32 mouse cellular contexts compared by ENCODE assay signal in the genomic region with DNA sequence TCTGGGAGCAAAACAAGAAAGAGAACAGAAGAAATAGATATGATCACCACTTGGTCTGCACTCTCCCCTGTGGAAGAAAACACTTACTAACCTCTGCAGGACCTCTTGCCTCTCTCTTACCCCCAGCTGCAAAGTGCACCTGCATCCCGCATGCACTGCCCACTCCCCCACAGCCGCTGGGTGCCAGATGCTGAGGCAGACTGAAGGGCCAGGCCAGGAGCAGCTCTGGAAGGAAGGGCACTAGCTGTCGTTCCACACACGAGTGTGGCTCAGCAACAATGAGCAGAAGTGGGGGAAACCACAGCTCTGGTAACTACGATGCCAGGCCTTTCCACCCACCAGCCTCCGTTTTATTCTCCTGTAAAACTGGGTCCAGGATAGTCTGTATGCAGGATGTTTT.
DNase-seq lines count a peak whose midpoint lies in the region; ATAC-seq lines count a peak whose summit lies in the region.
"Had no signal": no experiment of that assay in that cellular context is flagged by ENCODE, and none has a peak within 500 bp of the region (broad histone marks: within the 10 kb centered on the region; RNA-seq: fewer than 3 reads in every experiment).

No protein-coding gene starts in this region.

- no peak overlapping the region for H3K4me2 ChIP-seq in heart, embryonic 16.5 days (ENCODE audit: low read depth, low read length)
- H3K4me2 ChIP-seq: embryonic facial prominence, embryonic 12.5 days; heart, embryonic 15.5 days; hindbrain, embryonic 14.5 days; liver, embryonic 15.5 days; lung, embryonic 15.5 days; midbrain, embryonic 15.5 days; neural tube, embryonic 15.5 days; stomach, embryonic 15.5 days had no signal

- peak; percentile 63; the same call in 1 of the 2 replicates for ATAC-seq in heart, embryonic 16.5 days (replicated peaks; ENCODE audit: extremely low read depth, insufficient read depth, low FRiP score)
- 0 out of 2 replicates have a peak, but pooled peaks have one; percentile 14 for ATAC-seq in neutrophil, adult 5-6 weeks (ENCODE audit: extremely low read depth, insufficient number of reproducible peaks, low FRiP score, poor library complexity, severe bottlenecking)
- ATAC-seq: forebrain, embryonic 16.5 days; intestine, postnatal 0 days; midbrain, embryonic 15.5 days; Patski had no signal

- no peak overlapping the region for H3K4me3 ChIP-seq in heart, embryonic 16.5 days (ENCODE audit: low read length)
- H3K4me3 ChIP-seq: embryonic facial prominence, embryonic 12.5 days; forebrain, embryonic 10.5 days; heart, embryonic 10.5 days; heart, embryonic 15.5 days; left cerebral cortex, adult 2 months; liver, embryonic 15.5 days; lung, embryonic 15.5 days; midbrain, embryonic 15.5 days; neural tube, embryonic 15.5 days; stomach, embryonic 15.5 days had no signal

- no peak for DNase-seq in heart, postnatal 14 days
- peak; percentile 71 for DNase-seq in thymus, postnatal 0 days (ENCODE audit: low spot score)
- no peak for DNase-seq in thymus, postnatal 10 days (ENCODE audit: low spot score in 2 of 2)
- DNase-seq in kidney, postnatal 14 days, result no peak
- DNase-seq in layer of hippocampus, adult 9-11 months, result no peak
- DNase-seq: adrenal gland, postnatal 14 days; cerebellum, adult 11 months; cerebellum, adult 9-10 months; cerebellum, postnatal 36 days; embryo, embryonic 11 days; gastrocnemius, postnatal 14 days; heart, adult 11 months; heart, postnatal 4 days; kidney, adult 9 months; kidney, postnatal 25 days; right cerebral cortex, postnatal 25 days had no signal

- H3K27ac ChIP-seq in heart, embryonic 16.5 days (ENCODE audit: low read length), result 0 out of 2 replicates have a peak overlapping the region, but pooled peaks have one; percentile 48
- H3K27ac ChIP-seq: embryonic facial prominence, embryonic 12.5 days; forebrain, embryonic 10.5 days; heart, embryonic 10.5 days; heart, embryonic 15.5 days; hindbrain, embryonic 14.5 days; left cerebral cortex, adult 2 months; liver, embryonic 15.5 days; lung, embryonic 15.5 days; midbrain, embryonic 15.5 days; neural tube, embryonic 15.5 days; stomach, embryonic 15.5 days had no signal

- no peaks in the 10 kb centered on the region for H3K9me3 ChIP-seq in heart, embryonic 16.5 days (replicated peaks; ENCODE audit: control insufficient read depth, low read length)
- H3K9me3 ChIP-seq: embryonic facial prominence, embryonic 12.5 days; forebrain, embryonic 10.5 days; heart, embryonic 10.5 days; heart, embryonic 15.5 days; liver, embryonic 15.5 days; lung, embryonic 15.5 days; midbrain, embryonic 15.5 days; neural tube, embryonic 15.5 days; stomach, embryonic 15.5 days had no signal

- H3K27me3 ChIP-seq in heart, embryonic 16.5 days (ENCODE audit: control insufficient read depth, insufficient read depth, low read length), result no peaks in the 10 kb centered on the region
- H3K27me3 ChIP-seq: embryonic facial prominence, embryonic 12.5 days; heart, embryonic 15.5 days; liver, embryonic 15.5 days; lung, embryonic 15.5 days; midbrain, embryonic 15.5 days; neural tube, embryonic 15.5 days; Patski; stomach, embryonic 15.5 days had no signal

- no peaks in the 10 kb centered on the region for H3K4me1 ChIP-seq in heart, embryonic 16.5 days (ENCODE audit: control insufficient read depth, insufficient read depth, low read length)
- H3K4me1 ChIP-seq: embryonic facial prominence, embryonic 12.5 days; forebrain, embryonic 10.5 days; heart, embryonic 10.5 days; heart, embryonic 15.5 days; lung, embryonic 15.5 days; midbrain, embryonic 15.5 days; neural tube, embryonic 15.5 days; stomach, embryonic 15.5 days had no signal

- 65% methylated on average over 6 of the region's 6 CpGs for WGBS in heart, embryonic 16.5 days

- no peaks in the 10 kb centered on the region for H3K36me3 ChIP-seq in heart, embryonic 16.5 days (ENCODE audit: control insufficient read depth, insufficient read depth)
- H3K36me3 ChIP-seq: embryonic facial prominence, embryonic 12.5 days; forebrain, embryonic 10.5 days; heart, embryonic 10.5 days; heart, embryonic 15.5 days; liver, embryonic 15.5 days; lung, embryonic 15.5 days; midbrain, embryonic 15.5 days; neural tube, embryonic 15.5 days; stomach, embryonic 15.5 days had no signal

- H3K9ac ChIP-seq in heart, embryonic 16.5 days (ENCODE audit: low read length), result no peak overlapping the region
- H3K9ac ChIP-seq: embryonic facial prominence, embryonic 12.5 days; heart, embryonic 15.5 days; hindbrain, embryonic 14.5 days; liver, embryonic 15.5 days; lung, embryonic 15.5 days; midbrain, embryonic 15.5 days; neural tube, embryonic 15.5 days; stomach, embryonic 15.5 days had no signal

- intact Hi-C loops in heart, postnatal 14 days (cut with DNase I), result no loop called here
